Mouse (Mus musculus) stomach, postnatal 0 days (tissue): ENCODE results near the gene 9230112D13Rik. TPM values are rescaled to one million over a fixed set of nuclear protein-coding genes. Genes with fewer than 3 reads are reported as not detected.

Source experiments
- ATAC-seq: fragments of 200-750 bp; cut with Nextera tagmentation; 2 replicates; pipeline ENCODE4 v1.8.0; 2017; ENCODE audit not compliant: low FRiP score, low TSS enrichment
- DNase-seq: peaks from one replicate; pipeline ENCODE4 v3.0.0-alpha.2; 2016; ENCODE audit warnings: low spot score
- H3K27ac ChIP-seq: fragments of 300-500 bp; sonication (generic); replicated peaks from 2 replicates; pipeline ENCODE4 v1.5.1; 2014; ENCODE audit warnings: mild to moderate bottlenecking, control low read depth
- H3K27me3 ChIP-seq: fragments of 300-500 bp; sonication (generic); 2 replicates; pipeline ENCODE4 v1.6.1; 2014; ENCODE audit warnings: low read length; ENCODE audit not compliant: control insufficient read depth, insufficient read depth
- H3K36me3 ChIP-seq: fragments of 300-500 bp; sonication (generic); 2 replicates; pipeline ENCODE4 v1.6.1; 2014; ENCODE audit warnings: low read length, mixed read lengths; ENCODE audit not compliant: control insufficient read depth, insufficient read depth
- H3K4me1 ChIP-seq: fragments of 300-500 bp; sonication (generic); replicated peaks from 2 replicates; pipeline ENCODE4 v1.6.1; 2014; ENCODE audit warnings: antibody characterized with exemption; ENCODE audit not compliant: control insufficient read depth, insufficient read depth
- H3K4me2 ChIP-seq: fragments of 300-500 bp; sonication (generic); replicated peaks from 2 replicates; pipeline ENCODE4 v1.6.1; 2014; ENCODE audit warnings: low read depth, mild to moderate bottlenecking, control low read depth, moderate library complexity
- H3K4me3 ChIP-seq: fragments of 300-500 bp; sonication (generic); 2 replicates; pipeline ENCODE4 v1.5.1; 2014; ENCODE audit warnings: low read depth, low read length, control low read depth
- H3K9ac ChIP-seq: fragments of 300-500 bp; sonication (generic); 2 replicates; pipeline ENCODE4 v1.6.1; 2014; ENCODE audit warnings: mild to moderate bottlenecking, low read length, control low read depth, mixed read lengths
- H3K9me3 ChIP-seq: fragments of 300-500 bp; sonication (generic); 2 replicates; pipeline ENCODE4 v1.6.1; 2016; ENCODE audit warnings: low read length; ENCODE audit not compliant: control insufficient read depth
- CTCF ChIP-seq: IDR thresholded peaks from 2 replicates; pipeline ENCODE4 v1.5.1; 2016; ENCODE audit warnings: antibody characterized with exemption, low read depth, mild to moderate bottlenecking, moderate library complexity
- EP300 ChIP-seq: optimal IDR thresholded peaks from 2 replicates; pipeline ENCODE3; 2016; ENCODE audit warnings: antibody characterized with exemption
- WGBS: fragments of 180-500 bp; shearing (Covaris S2); extraction: QIAGEN DNeasy Blood & Tissue Kit; methylation state at CpG from one replicate; pipeline ENCODE4 v1.1.7; 2014; 5-methylcytosine and 5-hydroxymethylcytosine counted together
- polyA plus RNA-seq: library from polyadenylated mRNA; unstranded; fragments of >200 nt; fragmentation: Nextera tagmentation; extraction: Ambion mirVana; gene quantifications from 2 replicates; pipeline ENCODE4 v1.2.1, GENCODE M21; 2015

The 9230112D13Rik gene
- polyA plus RNA-seq, 1 experiment from 2014 or later: not detected

- DNase-seq (no peak), ATAC-seq (no peak)
- Histone ChIP-seq H3K4me3 (no peak overlapping the region), H3K27me3 (no peaks in the 10 kb centered on the region), H3K27ac (no peak overlapping the region), H3K4me2 (no peak overlapping the region), H3K36me3 (no peaks in the 10 kb centered on the region), H3K4me1 (no peaks in the 10 kb centered on the region), H3K9ac (no peak overlapping the region), H3K9me3 (no peaks in the 10 kb centered on the region)
- TF ChIP-seq CTCF: no peak
- TF ChIP-seq EP300: no peak
- WGBS: 86% methylated on average over 9 of the region's 9 CpGs
These were observed 36.3 kb upstream of the 9230112D13Rik start for GRCm38 (mm10) chr14:34558947-34559346.

GRCm38 (mm10) chr14:34555211-34555610, 32.6 kb upstream of the 9230112D13Rik start:
- Histone ChIP-seq H3K27me3 (no peaks in the 10 kb centered on the region), H3K9me3 (no peaks in the 10 kb centered on the region), H3K4me2 (no peak overlapping the region), H3K36me3 (no peaks in the 10 kb centered on the region), H3K9ac (no peak overlapping the region), H3K27ac (no peak overlapping the region), H3K4me3 (no peak overlapping the region), H3K4me1 (no peaks in the 10 kb centered on the region)
- ATAC-seq: no peak
- DNase-seq: no peak
- TF ChIP-seq EP300 (no peak), CTCF (no peak)
- WGBS: 69% methylated on average over 13 of the region's 13 CpGs

GRCm38 (mm10) chr14:34554047-34554446, 31.4 kb upstream of the 9230112D13Rik start:
- Histone ChIP-seq H3K4me3 (no peak overlapping the region), H3K9me3 (no peaks in the 10 kb centered on the region), H3K9ac (no peak overlapping the region), H3K4me1 (no peaks in the 10 kb centered on the region), H3K27me3 (no peaks in the 10 kb centered on the region), H3K36me3 (no peaks in the 10 kb centered on the region), H3K27ac (peak overlapping the region; percentile 40; the same call in 1 of the 2 replicates), H3K4me2 (no peak overlapping the region)
- 31% methylated on average over 3 of the region's 3 CpGs for WGBS
- peak; percentile 52 for DNase-seq
- TF ChIP-seq EP300: no peak
- TF ChIP-seq CTCF: no peak
- ATAC-seq: peak; percentile 41

GRCm38 (mm10) chr14:34553470-34553869, 30.9 kb upstream of the 9230112D13Rik start:
- Histone ChIP-seq H3K9ac (no peak overlapping the region), H3K9me3 (no peaks in the 10 kb centered on the region), H3K4me1 (no peaks in the 10 kb centered on the region), H3K4me3 (no peak overlapping the region), H3K27me3 (no peaks in the 10 kb centered on the region), H3K4me2 (no peak overlapping the region), H3K27ac (peak overlapping the region; percentile 40), H3K36me3 (no peaks in the 10 kb centered on the region)
- ATAC-seq (no peak), DNase-seq (no peak)
- WGBS: 89% methylated on average over 6 of the region's 6 CpGs
- no peak for TF ChIP-seq CTCF
- no peak for TF ChIP-seq EP300

GRCm38 (mm10) chr14:34552226-34552625, 29.6 kb upstream of the 9230112D13Rik start:
- no peak for DNase-seq
- Histone ChIP-seq H3K4me3 (no peak overlapping the region), H3K4me1 (no peaks in the 10 kb centered on the region; the same call in 1 of the 2 replicates), H3K9ac (no peak overlapping the region), H3K27me3 (no peaks in the 10 kb centered on the region), H3K27ac (no peak overlapping the region), H3K9me3 (no peaks in the 10 kb centered on the region), H3K36me3 (no peaks in the 10 kb centered on the region), H3K4me2 (no peak overlapping the region)
- no peak for ATAC-seq
- 92% methylated on average over 5 of the region's 5 CpGs for WGBS
- TF ChIP-seq EP300 (no peak), CTCF (no peak)

GRCm38 (mm10) chr14:34549004-34549671, 26.5 kb upstream of the 9230112D13Rik start:
- H3K4me3 ChIP-seq: peak overlapping the region; percentile 76
- H3K36me3 ChIP-seq: no peaks in the 10 kb centered on the region
- under 1% methylated on average over 55 of the region's 55 CpGs for WGBS
- TF ChIP-seq EP300: no peak
- peak; percentile 98 for TF ChIP-seq CTCF
- H3K9ac ChIP-seq: peak overlapping the region; percentile 89
- H3K27me3 ChIP-seq: no peaks in the 10 kb centered on the region
- H3K27ac ChIP-seq: peak overlapping the region; percentile 96
- DNase-seq: peak; percentile 95
- peak; percentile 95 for ATAC-seq
- no peaks in the 10 kb centered on the region for H3K9me3 ChIP-seq
- peak overlapping the region; percentile 96 for H3K4me2 ChIP-seq
- H3K4me1 ChIP-seq: peaks cover 2% of the 10 kb centered on the region; the same call in 1 of the 2 replicates
